Mouse (Mus musculus) lung, postnatal 10 days (tissue): ENCODE data around the gene Cd4.
A peak's percentile ranks its signal among the peaks of the same experiment; 100 is the strongest.
"Not testable (repeated sequence)": the region's sequence is repeated elsewhere in the genome, so short reads cannot be mapped to it uniquely, and the experiment has no call there.

Source experiments
- DNase-seq: peaks from one replicate; pipeline ENCODE4 v3.0.0; 2021

Gene Cd4

DNA sequence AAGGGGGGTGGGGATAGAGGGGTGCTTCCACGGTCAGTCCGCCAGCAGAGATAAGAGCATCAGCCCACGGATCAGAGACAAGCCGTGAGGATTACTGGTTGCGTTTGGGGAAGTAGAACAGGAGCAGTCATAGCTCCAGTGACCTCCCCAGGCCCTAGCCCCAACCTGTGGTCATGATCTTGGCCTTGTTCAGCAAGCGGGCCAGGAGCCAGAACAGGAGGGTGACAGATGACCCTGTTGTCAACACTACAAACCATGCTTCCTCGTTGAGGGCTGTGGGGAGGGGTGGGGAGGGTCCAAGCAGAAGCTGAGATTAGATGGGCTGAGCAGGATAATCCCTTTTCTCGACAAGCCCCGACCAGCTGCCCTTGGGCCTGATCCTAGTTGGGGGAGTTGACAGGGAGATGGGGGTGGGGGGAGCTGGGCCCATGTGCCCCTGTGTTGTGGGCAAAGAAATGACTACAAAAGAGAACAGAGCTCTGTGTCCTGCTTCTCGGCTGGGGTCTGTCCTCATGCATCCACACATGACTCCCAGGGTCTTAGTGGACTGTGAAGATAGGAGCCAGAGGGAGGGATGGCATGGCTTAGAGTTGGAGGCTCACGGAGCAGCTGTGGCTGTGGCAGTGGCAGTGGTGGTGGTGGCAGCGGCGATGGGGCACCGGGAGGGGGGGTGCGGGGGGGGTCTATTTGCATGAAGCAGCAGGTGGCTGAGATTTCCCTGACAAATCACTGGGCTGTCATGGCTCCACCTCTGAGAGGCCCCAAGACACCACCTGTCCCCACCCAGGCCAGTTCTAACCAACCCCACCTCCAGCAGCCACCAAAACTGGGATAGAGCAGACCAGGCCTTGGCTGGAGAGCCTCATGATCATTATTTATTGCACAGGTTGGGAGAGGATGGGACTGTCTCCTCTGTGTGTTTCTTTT, 47.5 kb downstream of the Cd4 start, which contains the start of gene Gnb3:
Gene Gnb3, minus strand, starts transcription at position 35 of the 927 bp plus-strand sequence.
- no peak for DNase-seq

- no peak for DNase-seq
Measured at GRCm38 (mm10) chr6:124839805-124840204, 48.2 kb downstream of the Cd4 start.

GRCm38 (mm10) chr6:124836411-124836810, 51.6 kb downstream of the Cd4 start:
- peak; percentile 51 for DNase-seq

- peak; percentile 72 for DNase-seq
Measured at GRCm38 (mm10) chr6:124835531-124835930, 52.5 kb downstream of the Cd4 start.

DNA sequence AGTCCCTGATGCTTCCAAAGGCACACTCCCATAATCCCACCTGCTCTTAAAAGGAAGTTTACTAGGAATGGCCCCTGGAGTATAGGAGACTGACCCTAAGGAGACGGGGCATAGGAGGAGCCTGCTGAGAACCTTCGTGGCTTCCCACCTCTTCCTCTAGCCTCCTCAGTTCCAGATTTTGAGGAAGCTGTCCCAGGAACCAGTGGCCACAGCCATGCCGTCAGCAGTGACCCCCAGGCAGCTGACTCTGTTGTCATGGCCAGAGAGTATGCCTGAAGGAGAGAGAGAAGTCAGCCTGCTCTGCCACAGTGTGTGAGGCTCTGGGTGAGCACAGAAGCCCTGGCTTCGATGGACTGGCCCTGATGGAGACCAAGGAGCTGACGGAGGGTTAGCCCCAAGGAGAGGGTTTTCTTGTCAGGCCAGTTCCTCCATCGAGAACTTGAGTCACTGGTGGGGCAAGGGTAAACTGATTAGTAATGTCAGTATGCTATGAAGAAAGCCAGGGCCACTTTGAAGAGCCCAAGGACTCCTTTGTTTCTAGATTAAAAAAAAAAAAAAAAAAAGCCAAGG, 53.4 kb downstream of the Cd4 start:
- DNase-seq: no peak

- DNase-seq: no peak
Measured at GRCm38 (mm10) chr6:124831649-124832048, 56.4 kb downstream of the Cd4 start.

DNA sequence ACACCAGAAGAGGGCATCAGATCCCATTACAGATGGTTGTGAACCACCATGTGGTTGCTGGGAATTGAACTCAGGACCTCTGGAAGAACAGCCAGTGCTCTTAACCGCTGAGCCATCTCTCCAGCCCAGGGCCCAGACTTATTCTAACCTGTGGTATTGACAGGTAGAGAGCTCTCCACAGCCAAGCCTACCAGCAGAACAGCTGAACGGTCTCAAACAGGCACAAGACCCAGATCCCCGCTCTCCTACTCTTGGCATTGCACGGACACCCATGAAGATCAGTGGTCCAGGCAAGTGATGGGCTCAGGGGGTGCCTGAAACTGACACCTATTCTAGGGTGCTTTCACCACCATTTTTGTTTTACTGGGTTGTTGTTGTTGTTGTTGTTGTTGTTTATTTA, 56.8 kb downstream of the Cd4 start:
- DNase-seq: not testable (repeated sequence)

- peak; percentile 96 for DNase-seq
Measured at GRCm38 (mm10) chr6:124829799-124830700, 58.0 kb downstream of the Cd4 start.

DNA sequence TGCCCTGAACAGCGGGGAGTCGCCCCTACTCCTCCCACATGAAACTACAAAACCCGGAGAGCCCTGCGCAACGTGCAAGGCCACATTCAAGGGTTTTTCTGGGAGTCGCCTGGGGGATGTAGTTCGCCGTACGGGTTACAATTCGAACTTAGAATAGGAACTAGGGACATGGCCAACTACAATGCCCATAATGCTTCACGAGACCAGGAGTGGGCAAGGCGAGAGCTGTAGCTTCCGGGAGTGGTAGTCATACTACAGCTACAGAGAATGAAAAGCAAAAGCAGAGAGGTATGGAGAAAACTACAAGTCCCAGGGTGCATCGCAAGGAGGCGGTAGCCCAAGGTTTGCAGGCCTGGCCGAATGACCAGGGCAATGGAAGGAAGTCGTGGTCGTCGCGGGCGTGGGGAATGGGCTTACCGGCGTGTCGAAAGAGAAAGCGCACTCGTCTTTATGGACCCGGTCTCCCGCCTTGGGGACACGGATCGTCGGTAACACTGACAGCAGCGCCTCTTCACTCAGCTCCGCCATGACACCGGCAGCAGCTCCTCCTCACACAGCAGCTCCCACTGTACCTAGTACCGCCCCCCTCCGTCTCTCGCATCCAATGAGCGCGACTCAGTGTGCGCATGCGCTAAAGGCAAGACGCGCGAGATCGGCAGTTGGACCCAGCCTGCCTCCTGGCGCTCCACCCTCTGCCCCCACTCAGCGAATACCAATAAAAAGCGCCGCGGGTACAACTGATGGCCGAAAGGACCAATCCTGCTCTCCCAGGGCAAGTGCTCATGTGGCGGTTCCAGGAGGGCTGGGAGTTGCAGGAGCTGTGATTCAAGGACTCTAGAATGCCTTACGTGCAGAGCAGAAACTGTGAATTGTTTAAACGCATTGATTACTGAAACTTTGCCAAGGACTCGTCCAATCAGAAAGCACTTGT, 58.9 kb downstream of the Cd4 start, which contains the start of the genes Usp5 and Cdca3:
Gene Usp5, minus strand, starts transcription at position 617 of the 931 bp plus-strand sequence.
Gene Cdca3, plus strand, starts transcription at position 680 of the 931 bp plus-strand sequence.
- peak; percentile 100 for DNase-seq

DNA sequence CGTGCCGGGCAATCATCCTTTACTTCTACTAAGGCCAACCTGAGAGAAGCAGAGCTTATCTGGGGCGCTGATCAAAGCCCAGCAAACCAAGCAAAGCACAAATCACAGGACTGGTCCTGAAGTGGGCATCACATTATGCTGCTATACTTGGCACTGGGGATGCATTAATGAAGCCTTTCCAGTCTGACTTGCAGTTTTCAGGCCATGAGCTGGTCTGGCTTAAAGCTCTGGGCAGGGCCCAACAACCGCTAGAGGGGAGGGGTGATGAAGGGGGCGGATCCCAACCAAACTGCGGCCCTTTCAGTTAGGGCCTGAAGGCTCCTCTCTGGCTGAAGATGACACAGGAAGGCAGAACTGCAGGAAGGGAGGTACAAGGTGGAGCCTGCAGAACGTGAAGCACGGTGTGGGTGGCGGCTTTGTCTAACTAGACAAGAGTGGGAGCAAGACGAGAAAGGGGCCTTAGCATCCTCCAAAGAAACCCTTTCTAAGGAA, 59.9 kb downstream of the Cd4 start:
- peak; percentile 76 for DNase-seq

DNA sequence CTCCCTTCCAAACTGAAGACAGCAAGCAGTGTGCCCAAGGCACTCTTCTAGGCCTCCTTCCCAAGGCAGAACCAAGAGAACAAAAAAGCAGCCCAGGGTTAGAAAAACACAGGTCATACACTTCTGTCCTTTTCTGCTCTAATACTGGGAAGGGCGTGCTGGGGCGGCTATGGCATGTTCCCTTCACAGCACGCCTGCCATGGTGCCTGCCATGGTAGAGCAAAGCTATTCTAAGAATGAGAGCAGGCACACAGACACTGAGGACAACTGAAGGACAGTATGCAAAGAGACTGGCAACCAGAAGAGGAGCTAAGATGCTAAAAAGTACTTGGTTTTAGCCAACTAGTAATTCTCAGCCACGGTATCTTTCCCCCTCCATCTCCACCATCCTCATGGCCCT, 66.0 kb downstream of the Cd4 start:
- DNase-seq: no peak

DNA sequence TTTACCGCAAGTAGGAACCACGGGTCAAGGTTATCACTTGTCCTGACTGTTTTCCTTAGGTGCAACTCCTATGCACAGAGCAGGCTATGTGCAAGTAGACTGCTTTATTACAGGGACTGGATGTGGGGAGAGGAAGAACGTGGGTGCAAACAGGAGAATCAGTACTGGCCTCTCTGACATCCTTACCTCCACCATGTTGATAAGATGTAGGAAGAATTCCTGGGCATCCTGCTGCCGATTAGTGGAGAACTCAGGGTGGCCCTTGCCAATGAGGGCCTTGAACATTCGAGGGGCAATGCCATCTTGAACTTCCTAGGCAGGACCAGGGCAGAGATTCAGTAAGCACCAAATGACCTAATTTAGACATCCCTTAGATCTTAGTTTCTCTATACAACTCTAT, 67.1 kb downstream of the Cd4 start:
- no peak for DNase-seq

GRCm38 (mm10) chr6:124817971-124818370, 70.0 kb downstream of the Cd4 start:
- DNase-seq: no peak

DNA sequence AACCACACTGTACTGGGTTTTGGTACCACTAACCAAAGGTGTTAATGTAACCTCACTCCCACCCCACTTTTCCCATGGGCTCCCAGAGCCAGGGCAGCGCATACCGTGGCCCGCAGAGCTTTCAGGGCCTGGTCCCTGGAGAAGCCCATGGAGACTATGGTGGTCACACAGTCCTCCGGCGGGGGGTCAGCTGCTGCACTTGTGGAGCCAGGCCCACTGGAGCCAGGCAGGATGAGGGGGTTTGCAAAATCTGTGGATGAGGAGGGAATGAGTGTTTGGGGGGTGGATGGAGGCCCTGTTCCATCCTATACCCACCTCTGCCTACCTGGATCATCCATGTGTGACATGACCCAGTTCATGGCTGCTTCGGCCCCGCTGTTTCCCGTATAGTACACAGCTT, 70.5 kb downstream of the Cd4 start:
- no peak for DNase-seq

DNA sequence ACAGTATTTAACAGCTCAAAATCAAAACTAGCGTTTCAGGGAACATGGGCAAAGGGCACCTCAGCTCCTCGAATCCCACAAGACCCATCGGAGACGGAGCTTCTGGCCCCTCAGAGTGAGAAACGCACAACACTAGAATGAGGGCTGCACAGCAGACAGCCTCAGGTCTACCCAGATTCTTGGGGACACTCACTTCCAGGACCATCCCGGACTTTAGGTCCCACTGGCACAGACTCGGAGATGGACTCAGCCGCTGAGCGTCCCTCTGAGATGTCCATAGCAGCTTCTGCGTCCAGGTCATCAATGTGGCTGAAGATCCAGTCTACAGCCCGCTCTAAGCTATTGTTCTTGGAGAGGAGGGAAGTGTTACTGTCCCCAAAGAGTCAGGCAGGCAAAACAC, 70.9 kb downstream of the Cd4 start:
- DNase-seq: no peak

- DNase-seq: no peak
Measured at GRCm38 (mm10) chr6:124816611-124817010, 71.4 kb downstream of the Cd4 start.

DNA sequence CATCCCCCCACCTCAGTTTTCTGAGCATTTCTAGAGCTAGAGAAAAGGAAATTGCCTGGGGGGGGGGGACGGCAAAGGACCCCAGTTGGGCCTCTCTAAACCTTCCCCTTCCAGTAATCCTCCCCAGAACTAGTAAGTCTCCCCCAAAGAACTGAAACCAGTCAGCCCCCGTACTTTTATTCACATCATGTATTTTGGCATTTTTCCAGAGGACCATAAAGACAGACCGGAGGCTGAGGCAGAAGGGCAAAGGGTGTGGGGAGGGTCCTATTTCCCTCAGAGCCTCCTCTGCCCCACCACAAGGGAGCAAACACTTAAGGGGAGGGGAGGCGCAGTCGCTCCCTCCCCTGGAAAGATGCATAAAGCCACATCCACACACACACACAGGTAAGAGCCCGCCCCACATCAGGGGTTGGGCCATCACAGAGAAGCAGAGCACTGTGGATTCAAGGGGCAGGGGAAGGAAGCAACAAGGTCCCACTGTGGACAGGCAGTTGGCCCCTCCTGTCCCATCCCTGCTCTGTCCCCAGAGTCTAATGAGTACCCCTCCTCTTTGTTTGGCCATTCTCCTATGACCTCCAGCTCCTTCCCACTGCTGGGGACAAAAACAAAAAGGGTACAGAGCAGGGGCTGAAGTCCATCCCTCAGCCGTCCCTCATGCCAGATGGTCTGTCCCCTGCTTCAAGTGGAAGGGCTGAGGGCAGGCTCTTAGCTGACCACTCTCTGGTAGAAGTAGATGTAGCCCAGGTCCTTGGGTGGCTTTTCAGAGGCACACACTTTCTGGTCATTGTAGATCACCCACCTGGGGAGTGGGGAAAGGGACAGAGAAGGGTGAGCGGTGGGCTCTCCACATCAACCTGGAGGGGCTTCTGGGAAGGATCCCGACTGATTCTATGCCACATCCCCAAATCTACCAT, 72.9 kb downstream of the Cd4 start:
- no peak for DNase-seq
